Mouse (Mus musculus) liver, postnatal 0 days (tissue): Measurements from ENCODE around the gene Trafd1.

Experiments used
- CTCF ChIP-seq: sonication (generic); IDR thresholded peaks from 2 replicates; pipeline ENCODE4 v1.5.1; 2016; ENCODE audit warnings: antibody characterized with exemption, low read depth
- EP300 ChIP-seq: IDR thresholded peaks from 2 replicates; pipeline ENCODE4 v1.6.1; 2016; ENCODE audit warnings: antibody characterized with exemption, low read depth, mild to moderate bottlenecking

GRCm38 (mm10) chr5:121428954-121429353 is 43.5 kb upstream of the Trafd1 start:
- no peak for TF ChIP-seq CTCF
- TF ChIP-seq EP300, result no peak
